Mouse (Mus musculus): ENCODE results near the gene Kcnip1.

- no peak for TF ChIP-seq CTCF (IDR thresholded peaks at IDR 0.05; ENCODE audit: insufficient read depth, low read depth, low read length)
- no peak for TF ChIP-seq POLR2A (IDR thresholded peaks at IDR 0.05; ENCODE audit: insufficient read depth, low read depth, low read length)
Observed at GRCm38 (mm10) chr11:33586614-33587013, 406.3 kb downstream of the Kcnip1 start.
